Mouse (Mus musculus): ENCODE data around the gene Plpp1. TPM values are rescaled to one million over a fixed set of nuclear protein-coding genes. Genes with fewer than 3 reads are reported as not detected.

Plpp1 gene
- polyA plus RNA-seq, 1 experiment from 2014 or later = 66.1 TPM

DNA sequence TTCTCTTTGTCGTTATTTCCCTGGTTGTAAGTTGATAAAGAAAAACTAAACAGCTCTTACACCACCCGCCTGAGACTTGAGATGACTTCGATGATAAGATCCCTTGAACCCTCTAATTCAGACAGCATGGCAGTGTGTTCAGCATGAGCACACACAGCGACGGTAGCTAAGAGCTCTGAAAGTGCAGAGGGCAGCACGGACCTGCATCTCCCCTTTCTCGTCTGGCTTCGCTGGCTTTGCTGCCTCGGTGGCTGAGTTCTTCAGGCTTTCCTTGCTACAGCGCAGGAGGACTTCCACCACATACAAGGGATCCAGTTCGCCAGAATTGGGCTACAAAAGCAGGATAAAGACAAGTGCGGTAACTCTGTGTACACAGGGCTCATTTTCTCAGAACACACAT, 86.6 kb downstream of the Plpp1 start:
- H3K9ac ChIP-seq (replicated peaks; ENCODE audit: low read depth, low read length) = no peak overlapping the region
- no peak overlapping the region for H3K4me2 ChIP-seq (ENCODE audit: low read depth, low read length)
- H3K4me3 ChIP-seq (ENCODE audit: low read depth, low read length) = no peak overlapping the region
- H3K27ac ChIP-seq (ENCODE audit: low read depth, low read length) = no peak overlapping the region
- peaks cover 49% of the 10 kb centered on the region for H3K36me3 ChIP-seq (ENCODE audit: control insufficient read depth, insufficient read depth, low read length)
- H3K4me1 ChIP-seq (ENCODE audit: control insufficient read depth, insufficient read depth, low read length) = no peaks in the 10 kb centered on the region
- no peak for ATAC-seq (ENCODE audit: low read depth)
- no peaks in the 10 kb centered on the region for H3K27me3 ChIP-seq (ENCODE audit: control insufficient read depth, insufficient read depth, low read length)
- 96% methylated on average over 12 of the region's 12 CpGs for WGBS
- no peaks in the 10 kb centered on the region for H3K9me3 ChIP-seq (ENCODE audit: control insufficient read depth, low read length)

DNA sequence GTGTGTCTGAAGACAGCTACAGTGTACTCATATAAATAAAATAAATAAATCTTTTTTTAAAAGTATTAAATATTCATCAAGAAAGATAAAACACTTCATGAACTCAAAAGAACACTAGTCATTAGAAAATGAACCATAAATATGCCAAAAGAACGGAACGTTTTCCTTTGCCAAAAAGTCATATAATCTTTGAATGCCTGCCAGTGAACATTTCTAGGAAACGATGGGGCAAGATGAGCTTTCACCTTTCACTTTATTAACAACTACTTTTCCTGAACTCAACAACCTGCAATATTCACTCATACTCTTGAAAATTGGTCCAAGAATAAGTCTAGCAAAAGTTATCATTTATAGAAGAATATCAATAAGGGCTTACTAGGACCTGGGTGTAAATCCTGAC, 101.6 kb downstream of the Plpp1 start:
- WGBS = 89% methylated on average over 3 of the region's 3 CpGs
- Histone ChIP-seq H3K4me3 (ENCODE audit: low read depth, low read length) (no peak overlapping the region), H3K36me3 (ENCODE audit: control insufficient read depth, insufficient read depth, low read length) (peaks cover 55% of the 10 kb centered on the region), H3K27me3 (ENCODE audit: control insufficient read depth, insufficient read depth, low read length) (no peaks in the 10 kb centered on the region), H3K4me2 (ENCODE audit: low read depth, low read length) (no peak overlapping the region), H3K4me1 (ENCODE audit: control insufficient read depth, insufficient read depth, low read length) (no peaks in the 10 kb centered on the region), H3K9ac (replicated peaks; ENCODE audit: low read depth, low read length) (no peak overlapping the region), H3K27ac (ENCODE audit: low read depth, low read length) (no peak overlapping the region), H3K9me3 (ENCODE audit: control insufficient read depth, low read length) (no peaks in the 10 kb centered on the region)
- ATAC-seq (ENCODE audit: low read depth) = no peak

DNA sequence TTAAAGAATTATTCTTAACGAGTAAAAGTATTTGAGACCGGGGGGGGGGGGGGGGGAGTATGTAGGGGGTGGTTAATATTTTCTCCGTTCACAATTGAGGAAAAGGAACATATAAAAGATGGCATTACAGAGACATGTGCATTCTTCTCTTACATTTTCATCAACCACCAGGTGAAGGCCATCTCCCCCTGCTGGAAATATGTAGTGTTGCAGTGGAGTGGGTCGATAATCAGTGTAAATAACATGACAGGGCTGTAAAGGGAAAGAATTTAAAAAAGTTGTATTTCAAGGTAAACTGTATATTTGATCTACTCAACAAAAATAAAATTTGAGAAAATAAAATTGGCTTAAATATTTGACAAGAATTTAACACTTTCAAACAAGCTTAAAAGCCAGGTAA, 109.1 kb downstream of the Plpp1 start:
- H3K4me3 ChIP-seq (ENCODE audit: low read depth, low read length) = no peak overlapping the region
- no peaks in the 10 kb centered on the region for H3K9me3 ChIP-seq (ENCODE audit: control insufficient read depth, low read length)
- no peak overlapping the region for H3K27ac ChIP-seq (ENCODE audit: low read depth, low read length)
- H3K4me1 ChIP-seq (ENCODE audit: control insufficient read depth, insufficient read depth, low read length) = no peaks in the 10 kb centered on the region
- H3K27me3 ChIP-seq (ENCODE audit: control insufficient read depth, insufficient read depth, low read length) = no peaks in the 10 kb centered on the region
- H3K4me2 ChIP-seq (ENCODE audit: low read depth, low read length) = no peak overlapping the region
- ATAC-seq (ENCODE audit: low read depth) = no peak
- 78% methylated on average over 4 of the region's 4 CpGs for WGBS
- no peak overlapping the region for H3K9ac ChIP-seq (replicated peaks; ENCODE audit: low read depth, low read length)
- H3K36me3 ChIP-seq (ENCODE audit: control insufficient read depth, insufficient read depth, low read length) = peaks cover 36% of the 10 kb centered on the region

DNA sequence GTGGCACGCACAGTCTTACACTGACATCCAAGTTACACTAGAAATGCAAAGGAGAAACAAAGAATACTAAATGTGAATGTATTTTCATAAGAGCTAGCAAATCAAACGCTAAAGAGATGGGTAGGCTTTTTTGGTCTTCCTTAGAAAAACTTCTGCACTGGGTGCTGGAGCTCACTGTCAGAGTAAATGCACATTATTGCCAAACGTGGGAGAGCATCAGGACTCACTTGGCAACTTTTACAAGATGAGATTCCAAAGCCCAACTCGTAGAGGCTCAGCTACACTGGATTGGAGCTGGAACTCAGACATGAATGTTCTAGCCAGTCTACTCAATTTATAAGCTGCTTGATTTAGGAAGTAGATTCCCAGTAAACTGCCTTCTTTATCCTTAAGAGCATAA, 109.8 kb downstream of the Plpp1 start:
- Histone ChIP-seq H3K27me3 (ENCODE audit: control insufficient read depth, insufficient read depth, low read length) (no peaks in the 10 kb centered on the region), H3K27ac (ENCODE audit: low read depth, low read length) (no peak overlapping the region), H3K4me2 (ENCODE audit: low read depth, low read length) (no peak overlapping the region), H3K9me3 (ENCODE audit: control insufficient read depth, low read length) (no peaks in the 10 kb centered on the region), H3K4me3 (ENCODE audit: low read depth, low read length) (no peak overlapping the region), H3K36me3 (ENCODE audit: control insufficient read depth, insufficient read depth, low read length) (peaks cover 31% of the 10 kb centered on the region), H3K4me1 (ENCODE audit: control insufficient read depth, insufficient read depth, low read length) (no peaks in the 10 kb centered on the region), H3K9ac (replicated peaks; ENCODE audit: low read depth, low read length) (no peak overlapping the region)
- 91% methylated on average over 4 of the region's 4 CpGs for WGBS
- no peak for ATAC-seq (ENCODE audit: low read depth)

Other genes starting within 250 kb of the Plpp1 start
- gene Il31ra, start 206.4 kb upstream of the Plpp1 start, polyA plus RNA-seq (2014; fragmentation: Nextera tagmentation; extraction: Ambion mirVana) = 0.24 and 0.44 TPM in 2 replicates
- gene Ddx4, start 148.3 kb upstream of the Plpp1 start, polyA plus RNA-seq (2014; fragmentation: Nextera tagmentation; extraction: Ambion mirVana) = 0.71 and 1.4 TPM in 2 replicates
- 25.5 and 26.5 TPM in 2 replicates for gene Slc38a9, start 140.0 kb upstream of the Plpp1 start, polyA plus RNA-seq (2014; fragmentation: Nextera tagmentation; extraction: Ambion mirVana)
- gene Mtrex, start 126.6 kb downstream of the Plpp1 start, polyA plus RNA-seq (2014; fragmentation: Nextera tagmentation; extraction: Ambion mirVana) = 66.8 and 79.0 TPM in 2 replicates
- gene Dhx29, start 126.7 kb downstream of the Plpp1 start, polyA plus RNA-seq (2014; fragmentation: Nextera tagmentation; extraction: Ambion mirVana) = 30.0 TPM in 2 replicates
- gene Ccno, start 187.0 kb downstream of the Plpp1 start, polyA plus RNA-seq (2014; fragmentation: Nextera tagmentation; extraction: Ambion mirVana) = 0.21 TPM in 1 of 2 replicates, not detected in the other
- 0.11 TPM in 1 of 2 replicates, not detected in the other for gene Mcidas, start 193.1 kb downstream of the Plpp1 start, polyA plus RNA-seq (2014; fragmentation: Nextera tagmentation; extraction: Ambion mirVana)
- 0.12 TPM in 1 of 2 replicates, not detected in the other for gene Cdc20b, start 234.3 kb downstream of the Plpp1 start, polyA plus RNA-seq (2014; fragmentation: Nextera tagmentation; extraction: Ambion mirVana)
- 34.1 and 75.7 TPM in 2 replicates for gene Gpx8, start 245.6 kb downstream of the Plpp1 start, polyA plus RNA-seq (2014; fragmentation: Nextera tagmentation; extraction: Ambion mirVana)